Mouse (Mus musculus): ENCODE results near the gene Tpd52l2.
A peak's percentile ranks its signal among the peaks of the same experiment; 100 is the strongest.

Gene Tpd52l2

GRCm38 (mm10) chr2:181496831-181497547, at the start of gene Tpd52l2:
Gene Tpd52l2, plus strand, starts transcription at chr2:181497142.
- peak; percentile 96 for DNase-seq (ENCODE audit: low spot score)

GRCm38 (mm10) chr2:181452181-181452580, 44.8 kb upstream of the Tpd52l2 start:
- DNase-seq (ENCODE audit: low spot score): no peak

- DNase-seq (ENCODE audit: low spot score): no peak
Measured at GRCm38 (mm10) chr2:181453274-181453673, 43.7 kb upstream of the Tpd52l2 start.

GRCm38 (mm10) chr2:181455899-181456298, 41.0 kb upstream of the Tpd52l2 start:
- DNase-seq (ENCODE audit: low spot score): no peak

- DNase-seq (ENCODE audit: low spot score): no peak
Measured at GRCm38 (mm10) chr2:181457831-181458230, 39.1 kb upstream of the Tpd52l2 start.

GRCm38 (mm10) chr2:181458411-181459152, 38.4 kb upstream of the Tpd52l2 start:
- DNase-seq (ENCODE audit: low spot score): peak; percentile 41

- peak; percentile 88 for DNase-seq (ENCODE audit: low spot score)
Measured at GRCm38 (mm10) chr2:181459153-181459672, 37.7 kb upstream of the Tpd52l2 start, which contains the start of gene Zbtb46. Gene Zbtb46, minus strand, starts transcription at chr2:181459426.

- peak; percentile 81 for DNase-seq (ENCODE audit: low spot score)
Measured at GRCm38 (mm10) chr2:181459673-181460621, 37.0 kb upstream of the Tpd52l2 start.

GRCm38 (mm10) chr2:181461536-181462100, 35.3 kb upstream of the Tpd52l2 start:
- no peak for DNase-seq (ENCODE audit: low spot score)

- DNase-seq (ENCODE audit: low spot score): no peak
Measured at GRCm38 (mm10) chr2:181462604-181463003, 34.3 kb upstream of the Tpd52l2 start.

- DNase-seq (ENCODE audit: low spot score): peak; percentile 24
Measured at GRCm38 (mm10) chr2:181463008-181463738, 33.8 kb upstream of the Tpd52l2 start.

GRCm38 (mm10) chr2:181465423-181465822, 31.5 kb upstream of the Tpd52l2 start:
- DNase-seq (ENCODE audit: low spot score): no peak

- DNase-seq (ENCODE audit: low spot score): no peak
Measured at GRCm38 (mm10) chr2:181470285-181470684, 26.7 kb upstream of the Tpd52l2 start.

GRCm38 (mm10) chr2:181471246-181471645, 25.7 kb upstream of the Tpd52l2 start:
- no peak for DNase-seq (ENCODE audit: low spot score)

- no peak for DNase-seq (ENCODE audit: low spot score)
Measured at GRCm38 (mm10) chr2:181472256-181472827, 24.6 kb upstream of the Tpd52l2 start.

- no peak for DNase-seq (ENCODE audit: low spot score)
Measured at GRCm38 (mm10) chr2:181483120-181483519, 13.8 kb upstream of the Tpd52l2 start.

- peak; percentile 32 for DNase-seq (ENCODE audit: low spot score)
Measured at GRCm38 (mm10) chr2:181483562-181484318, 13.2 kb upstream of the Tpd52l2 start.

- DNase-seq (ENCODE audit: low spot score): no peak
Measured at GRCm38 (mm10) chr2:181484456-181485233, 12.3 kb upstream of the Tpd52l2 start.

GRCm38 (mm10) chr2:181485741-181486140, 11.2 kb upstream of the Tpd52l2 start:
- no peak for DNase-seq (ENCODE audit: low spot score)

Measured in yolk sac, embryonic 10.5 days (tissue).